Comparison of ENCODE assay signal across 10 mouse cellular contexts in genomic region chr2:30769187-30769586, GRCm38 (mm10). TPM values are rescaled to one million over a fixed set of nuclear protein-coding genes. Genes with fewer than 3 reads are reported as not detected.
A peak's percentile ranks its signal among the peaks of the same experiment; 100 is the strongest.
DNase-seq lines count a peak whose midpoint lies in the region; ATAC-seq lines count a peak whose summit lies in the region.
"Had no signal": no experiment of that assay in that cellular context is flagged by ENCODE, and none has a peak within 500 bp of the region (broad histone marks: within the 10 kb centered on the region; RNA-seq: fewer than 3 reads in every experiment).

No protein-coding gene starts in this region.

- 49% methylated on average over 6 of the region's 6 CpGs for WGBS in hindbrain, embryonic 11.5 days
- 53% methylated on average over 6 of the region's 6 CpGs for WGBS in hindbrain, embryonic 12.5 days
- WGBS in heart, embryonic 12.5 days: 41% methylated on average over 6 of the region's 6 CpGs
- 59% methylated on average over 6 of the region's 6 CpGs for WGBS in midbrain, embryonic 15.5 days

- H3K27ac ChIP-seq in hindbrain, embryonic 11.5 days (ENCODE audit: low read depth, low read length): peak overlapping the region; percentile 11; the same call in 1 of the 2 replicates
- no peak overlapping the region for H3K27ac ChIP-seq in hindbrain, embryonic 12.5 days
- no peak overlapping the region for H3K27ac ChIP-seq in heart, embryonic 12.5 days (ENCODE audit: poor library complexity, severe bottlenecking)
- no peak overlapping the region for H3K27ac ChIP-seq in midbrain, embryonic 15.5 days

- DNase-seq in hindbrain, embryonic 11.5 days (ENCODE audit: low spot score): no peak
- DNase-seq in thymus, postnatal 4 days: peak; percentile 42
- DNase-seq in thymus, adult 18-20 months: no peak
- DNase-seq in induced T-regulatory cell, adult 2 months (ENCODE audit: low read depth): peak; percentile 27
- DNase-seq in urinary bladder, postnatal 36 days (ENCODE audit: low spot score in 2 of 2): no peak

- no peak overlapping the region for H3K9ac ChIP-seq in hindbrain, embryonic 11.5 days (ENCODE audit: low read depth, low read length)
- no peak overlapping the region for H3K9ac ChIP-seq in hindbrain, embryonic 12.5 days
- H3K9ac ChIP-seq in heart, embryonic 12.5 days: no peak overlapping the region
- no peak overlapping the region for H3K9ac ChIP-seq in midbrain, embryonic 15.5 days

- 0 out of 2 replicates have a peak, but pooled peaks cover 4% of the 10 kb centered on the region for H3K9me3 ChIP-seq in hindbrain, embryonic 11.5 days (ENCODE audit: control insufficient read depth, low read length)
- peaks cover 7% of the 10 kb centered on the region for H3K9me3 ChIP-seq in hindbrain, embryonic 12.5 days (replicated peaks)
- peaks cover 3% of the 10 kb centered on the region; the same call in 1 of the 2 replicates for H3K9me3 ChIP-seq in heart, embryonic 12.5 days (replicated peaks)
- H3K9me3 ChIP-seq in midbrain, embryonic 15.5 days: no peaks in the 10 kb centered on the region

- ATAC-seq in hindbrain, embryonic 11.5 days (ENCODE audit: low FRiP score): no peak
- no peak for ATAC-seq in hindbrain, embryonic 12.5 days (ENCODE audit: low FRiP score)
- no peak for ATAC-seq in heart, embryonic 12.5 days (ENCODE audit: insufficient number of reproducible peaks, low FRiP score)
- no peak for ATAC-seq in midbrain, embryonic 15.5 days (replicated peaks)

- no peak overlapping the region for H3K4me2 ChIP-seq in hindbrain, embryonic 11.5 days (replicated peaks; ENCODE audit: low read depth, low read length)
- no peak overlapping the region for H3K4me2 ChIP-seq in hindbrain, embryonic 12.5 days (replicated peaks)
- H3K4me2 ChIP-seq in heart, embryonic 12.5 days: no peak overlapping the region
- H3K4me2 ChIP-seq in midbrain, embryonic 15.5 days: no peak overlapping the region

- no peaks in the 10 kb centered on the region for H3K36me3 ChIP-seq in hindbrain, embryonic 11.5 days (ENCODE audit: control insufficient read depth, insufficient read depth, low read length)
- H3K36me3 ChIP-seq in hindbrain, embryonic 12.5 days: no peaks in the 10 kb centered on the region
- H3K36me3 ChIP-seq in heart, embryonic 12.5 days: no peaks in the 10 kb centered on the region
- no peaks in the 10 kb centered on the region for H3K36me3 ChIP-seq in midbrain, embryonic 15.5 days (replicated peaks)

- H3K4me3 ChIP-seq in hindbrain, embryonic 11.5 days (ENCODE audit: low read depth, low read length): no peak overlapping the region
- H3K4me3 ChIP-seq in hindbrain, embryonic 12.5 days: no peak overlapping the region
- no peak overlapping the region for H3K4me3 ChIP-seq in heart, embryonic 12.5 days
- no peak overlapping the region for H3K4me3 ChIP-seq in midbrain, embryonic 15.5 days
- H3K4me3 ChIP-seq: erythroblast, embryonic 14.5 days; myocyte had no signal

- no peaks in the 10 kb centered on the region for H3K27me3 ChIP-seq in hindbrain, embryonic 11.5 days (ENCODE audit: control insufficient read depth, insufficient read depth, low read length)
- H3K27me3 ChIP-seq in hindbrain, embryonic 12.5 days: no peaks in the 10 kb centered on the region
- no peaks in the 10 kb centered on the region for H3K27me3 ChIP-seq in heart, embryonic 12.5 days (replicated peaks)
- no peaks in the 10 kb centered on the region for H3K27me3 ChIP-seq in midbrain, embryonic 15.5 days (replicated peaks)

- peaks cover 16% of the 10 kb centered on the region for H3K4me1 ChIP-seq in hindbrain, embryonic 11.5 days (replicated peaks; ENCODE audit: control insufficient read depth, insufficient read depth, low read length)
- H3K4me1 ChIP-seq in hindbrain, embryonic 12.5 days: peaks cover 35% of the 10 kb centered on the region
- H3K4me1 ChIP-seq in heart, embryonic 12.5 days (replicated peaks): peaks cover 40% of the 10 kb centered on the region
- H3K4me1 ChIP-seq in midbrain, embryonic 15.5 days: peaks cover 26% of the 10 kb centered on the region

RNA-seq across cellular contexts. Expression of gene 1700001O22Rik, which starts 34.3 kb away (rescaled TPM):
- polyA plus RNA-seq in hindbrain, embryonic 11.5 days (2014; fragmentation: Nextera tagmentation; extraction: Ambion mirVana): 2.7 and 4.0 TPM in 2 replicates
- 1.9 and 2.2 TPM in 2 replicates for polyA plus RNA-seq in hindbrain, embryonic 12.5 days (2016; fragmentation: Nextera tagmentation; extraction: Ambion mirVana)
- polyA plus RNA-seq in heart, embryonic 12.5 days (2016; fragmentation: Nextera tagmentation; extraction: Ambion mirVana): 1.0 and 2.2 TPM in 2 replicates
- 1.2 and 1.7 TPM in 2 replicates for polyA plus RNA-seq in midbrain, embryonic 15.5 days (2015; fragmentation: Nextera tagmentation; extraction: Ambion mirVana)
- polyA plus RNA-seq: erythroblast, embryonic 14.5 days had no signal

RNA-seq across cellular contexts. Expression of gene Ntmt1, which starts 38.4 kb away (rescaled TPM):
- 108 and 110 TPM in 2 replicates for polyA plus RNA-seq in hindbrain, embryonic 11.5 days (2014; fragmentation: Nextera tagmentation; extraction: Ambion mirVana)
- 97.2 and 102 TPM in 2 replicates for polyA plus RNA-seq in hindbrain, embryonic 12.5 days (2016; fragmentation: Nextera tagmentation; extraction: Ambion mirVana)
- 77.2 and 78.8 TPM in 2 replicates for polyA plus RNA-seq in heart, embryonic 12.5 days (2016; fragmentation: Nextera tagmentation; extraction: Ambion mirVana)
- polyA plus RNA-seq in midbrain, embryonic 15.5 days (2015; fragmentation: Nextera tagmentation; extraction: Ambion mirVana): 122 and 123 TPM in 2 replicates

Comparison
In these comparisons a context has a peak if more than half of its experiments do, and no peak if none do; other contexts are left out.
1. DNase-seq: peak in thymus, postnatal 4 days (single experiment) and induced T-regulatory cell, adult 2 months (single experiment); none in hindbrain, embryonic 11.5 days (single experiment), thymus, adult 18-20 months (0 of 2) and urinary bladder, postnatal 36 days (0 of 2).